Mouse (Mus musculus): Measurements from ENCODE around the gene Has3. TPM values are rescaled to one million over a fixed set of nuclear protein-coding genes. Genes with fewer than 3 reads are reported as not detected.

The Has3 gene
- polyA plus RNA-seq, 1 experiment from 2014 or later = 0.11 TPM

- Histone ChIP-seq H3K4me2 (no peak overlapping the region), H3K27ac (ENCODE audit: poor library complexity, severe bottlenecking) (no peak overlapping the region), H3K4me3 (no peak overlapping the region), H3K4me1 (replicated peaks) (peaks cover 23% of the 10 kb centered on the region), H3K9me3 (replicated peaks) (no peaks in the 10 kb centered on the region), H3K9ac (no peak overlapping the region), H3K36me3 (no peaks in the 10 kb centered on the region), H3K27me3 (replicated peaks) (no peaks in the 10 kb centered on the region)
- ATAC-seq (ENCODE audit: insufficient number of reproducible peaks, low FRiP score) = no peak
- WGBS = 82% methylated on average over 4 of the region's 4 CpGs
These were observed 63.6 kb downstream of the Has3 start for GRCm38 (mm10) chr8:106933506-106934143.

Other genes with a start within 250 kb of the Has3 start
- gene Tango6, start 187.2 kb upstream of the Has3 start, polyA plus RNA-seq (2016; fragmentation: Nextera tagmentation; extraction: Ambion mirVana) = 8.9 and 9.1 TPM in 2 replicates
- 46.6 and 47.0 TPM in 2 replicates for gene Utp4, start 23.4 kb downstream of the Has3 start, polyA plus RNA-seq (2016; fragmentation: Nextera tagmentation; extraction: Ambion mirVana)
- gene Sntb2, start 65.5 kb downstream of the Has3 start, polyA plus RNA-seq (2016; fragmentation: Nextera tagmentation; extraction: Ambion mirVana) = 11.5 and 12.2 TPM in 2 replicates
- gene Vps4a, start 161.0 kb downstream of the Has3 start, polyA plus RNA-seq (2016; fragmentation: Nextera tagmentation; extraction: Ambion mirVana) = 50.9 and 53.0 TPM in 2 replicates
- 48.0 and 49.0 TPM in 2 replicates for gene Pdf, start 178.4 kb downstream of the Has3 start, polyA plus RNA-seq (2016; fragmentation: Nextera tagmentation; extraction: Ambion mirVana)
- gene Cog8, start 186.4 kb downstream of the Has3 start, polyA plus RNA-seq (2016; fragmentation: Nextera tagmentation; extraction: Ambion mirVana) = 31.4 and 31.8 TPM in 2 replicates
- gene Nip7, start 186.6 kb downstream of the Has3 start, polyA plus RNA-seq (2016; fragmentation: Nextera tagmentation; extraction: Ambion mirVana) = 54.0 and 55.8 TPM in 2 replicates
- not detected in 2 replicates for gene Tmed6, start 195.4 kb downstream of the Has3 start, polyA plus RNA-seq (2016; fragmentation: Nextera tagmentation; extraction: Ambion mirVana)
- gene Terf2, start 226.3 kb downstream of the Has3 start, polyA plus RNA-seq (2016; fragmentation: Nextera tagmentation; extraction: Ambion mirVana) = 12.0 and 12.7 TPM in 2 replicates

Data from heart, embryonic 12.5 days (tissue).